Mouse (Mus musculus) myocyte (in vitro differentiated cells): Measurements from ENCODE around the gene Atp13a3.

Source experiments
- E2F4 ChIP-seq: IDR thresholded peaks from one replicate; pipeline ENCODE4 v1.6.1; 2011; ENCODE audit warnings: mild to moderate bottlenecking, control low read depth, moderate library complexity; ENCODE audit not compliant: insufficient read depth
- MAX ChIP-seq: IDR thresholded peaks from one replicate; pipeline ENCODE4 v1.6.1; 2011; ENCODE audit warnings: low read depth, mild to moderate bottlenecking, control low read depth
- MYOG ChIP-seq, 3 experiments: IDR thresholded peaks; one replicate each; pipeline ENCODE4 v1.6.1; 2011; ENCODE audit warnings: control low read depth in 2 of 3, low read depth in 2 of 3, mild to moderate bottlenecking in 2 of 3; ENCODE audit not compliant: insufficient read length in 2 of 3, control insufficient read depth in 1 of 3, insufficient read depth in 1 of 3
- POLR2A ChIP-seq: IDR thresholded peaks from one replicate; pipeline ENCODE4 v1.6.1; 2011; ENCODE audit warnings: low read depth, mild to moderate bottlenecking, control low read depth, moderate library complexity; ENCODE audit not compliant: insufficient read length
- POLR2AphosphoS2 ChIP-seq: IDR thresholded peaks from one replicate; pipeline ENCODE4 v1.6.1; 2011; ENCODE audit warnings: low read depth, control low read depth; ENCODE audit not compliant: insufficient read length
- REST ChIP-seq: IDR thresholded peaks from one replicate; pipeline ENCODE4 v1.6.1; 2011; ENCODE audit warnings: mild to moderate bottlenecking, control low read depth, moderate library complexity; ENCODE audit not compliant: insufficient read depth, insufficient read length
- SRF ChIP-seq: IDR thresholded peaks from one replicate; pipeline ENCODE4 v1.6.1; 2011; ENCODE audit warnings: low read depth; ENCODE audit not compliant: control insufficient read depth, insufficient read length
- TCF12 ChIP-seq: IDR thresholded peaks from one replicate; pipeline ENCODE4 v1.6.1; 2011; ENCODE audit warnings: mild to moderate bottlenecking, control low read depth; ENCODE audit not compliant: poor library complexity, insufficient read depth, severe bottlenecking
- TCF3 ChIP-seq: IDR thresholded peaks from one replicate; pipeline ENCODE4 v1.6.1; 2011; ENCODE audit warnings: low read depth, control low read depth; ENCODE audit not compliant: insufficient read length
- USF1 ChIP-seq: IDR thresholded peaks from one replicate; pipeline ENCODE4 v1.6.1; 2011; ENCODE audit warnings: low read depth, mild to moderate bottlenecking, control low read depth, moderate library complexity

DNA sequence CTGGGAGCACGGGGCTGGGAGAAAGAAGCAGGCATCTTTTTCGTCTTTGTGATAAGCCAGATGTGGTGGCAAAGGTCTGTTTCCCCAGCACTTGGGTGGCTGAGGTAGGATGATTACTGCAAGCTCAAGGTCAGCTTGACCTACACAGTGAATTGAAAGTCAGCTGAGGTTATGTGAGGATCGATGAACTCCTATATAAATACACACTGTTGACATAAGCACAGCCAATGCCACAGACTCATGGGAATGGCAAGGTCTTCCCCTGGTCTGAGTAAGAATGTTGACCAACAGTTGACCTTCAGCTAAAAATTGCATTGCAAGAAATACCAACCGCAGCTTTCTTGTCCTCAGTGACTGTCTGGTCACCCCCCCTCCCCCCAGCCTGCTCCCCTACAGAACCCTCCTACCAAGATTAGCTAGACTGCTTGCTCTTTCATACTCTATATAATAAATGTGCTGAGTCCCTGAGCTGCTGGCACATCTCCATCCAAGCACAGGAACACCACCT is 23.0 kb upstream of the Atp13a3 start:
- TF ChIP-seq TCF12 = no peak
- no peak for TF ChIP-seq POLR2A
- TF ChIP-seq POLR2AphosphoS2 = no peak
- no peak for TF ChIP-seq MAX
- TF ChIP-seq TCF3 = no peak
- no peak for TF ChIP-seq SRF
- TF ChIP-seq MYOG (IDR thresholded peaks at IDR 0.05; ENCODE audit: control insufficient read depth in 1 of 3, insufficient read depth in 1 of 3, insufficient read length in 2 of 3, low read depth in 2 of 3) = no peak
- TF ChIP-seq E2F4 = no peak
- no peak for TF ChIP-seq REST
- TF ChIP-seq USF1 = no peak
